Mouse (Mus musculus) kidney, embryonic 16.5 days (tissue): ENCODE results near the gene Klhl35. TPM values are rescaled to one million over a fixed set of nuclear protein-coding genes. Genes with fewer than 3 reads are reported as not detected.
"Not testable (repeated sequence)": the region's sequence is repeated elsewhere in the genome, so short reads cannot be mapped to it uniquely, and the experiment has no call there.

Experiments used
- ATAC-seq: fragments of 200-750 bp; cut with Nextera tagmentation; 2 replicates; pipeline ENCODE4 v1.8.0; 2017; ENCODE audit warnings: moderate TSS enrichment; ENCODE audit not compliant: low FRiP score, low TSS enrichment
- H3K27ac ChIP-seq: fragments of 300-500 bp; sonication (generic); 2 replicates; pipeline ENCODE4 v1.5.1; 2014; ENCODE audit warnings: low read length
- H3K27me3 ChIP-seq: fragments of 300-500 bp; sonication (generic); 2 replicates; pipeline ENCODE4 v1.6.1; 2014; ENCODE audit warnings: low read length, control low read depth, mixed read lengths; ENCODE audit not compliant: insufficient read depth
- H3K36me3 ChIP-seq: fragments of 300-500 bp; sonication (generic); 2 replicates; pipeline ENCODE4 v1.6.1; 2014; ENCODE audit warnings: low read length, control low read depth, mixed read lengths; ENCODE audit not compliant: insufficient read depth
- H3K4me1 ChIP-seq: fragments of 300-500 bp; sonication (generic); 2 replicates; pipeline ENCODE4 v1.6.1; 2014; ENCODE audit warnings: low read length, control low read depth, mixed read lengths; ENCODE audit not compliant: insufficient read depth
- H3K4me2 ChIP-seq: fragments of 300-500 bp; sonication (generic); replicated peaks from 2 replicates; pipeline ENCODE4 v1.6.1; 2014; ENCODE audit warnings: low read depth, low read length
- H3K4me3 ChIP-seq: fragments of 300-500 bp; sonication (generic); 2 replicates; pipeline ENCODE4 v1.5.1; 2014; ENCODE audit warnings: mild to moderate bottlenecking, low read length
- H3K9ac ChIP-seq: fragments of 300-500 bp; sonication (generic); replicated peaks from 2 replicates; pipeline ENCODE4 v1.6.1; 2014; ENCODE audit warnings: low read length
- H3K9me3 ChIP-seq: fragments of 300-500 bp; sonication (generic); 2 replicates; pipeline ENCODE4 v1.6.1; 2016; ENCODE audit warnings: low read length, control low read depth
- WGBS: fragments of 180-500 bp; shearing (Covaris S2); extraction: QIAGEN DNeasy Blood & Tissue Kit; methylation state at CpG from one replicate; pipeline ENCODE4 v1.1.7; 2014; 5-methylcytosine and 5-hydroxymethylcytosine counted together
- polyA plus RNA-seq: library from polyadenylated mRNA; unstranded; fragments of >200 nt; fragmentation: Nextera tagmentation; extraction: Ambion mirVana; gene quantifications from 2 replicates; pipeline ENCODE4 v1.2.1, GENCODE M21; 2015

Klhl35 gene
- polyA plus RNA-seq, 1 experiment from 2014 or later: 0.66 TPM

- Histone ChIP-seq H3K36me3 (peaks cover 39% of the 10 kb centered on the region), H3K27me3 (0 out of 2 replicates have a peak, but pooled peaks cover 5% of the 10 kb centered on the region), H3K27ac (peak within 1 kb of the TSS; percentile 82), H3K4me1 (peaks cover 30% of the 10 kb centered on the region), H3K4me3 (peak within 1 kb of the TSS; percentile 85), H3K9ac (peak within 1 kb of the TSS; percentile 94), H3K4me2 (peak within 1 kb of the TSS; percentile 87), H3K9me3 (no peaks in the 10 kb centered on the region)
- WGBS: under 1% methylated on average over 44 of the region's 45 CpGs
- peak; percentile 96 for ATAC-seq
Observed at GRCm38 (mm10) chr7:99483271-99483923, 17.6 kb downstream of the Klhl35 start, which contains the start of gene Rps3. Gene Rps3 (minus strand): TSS chr7:99483738.

DNA sequence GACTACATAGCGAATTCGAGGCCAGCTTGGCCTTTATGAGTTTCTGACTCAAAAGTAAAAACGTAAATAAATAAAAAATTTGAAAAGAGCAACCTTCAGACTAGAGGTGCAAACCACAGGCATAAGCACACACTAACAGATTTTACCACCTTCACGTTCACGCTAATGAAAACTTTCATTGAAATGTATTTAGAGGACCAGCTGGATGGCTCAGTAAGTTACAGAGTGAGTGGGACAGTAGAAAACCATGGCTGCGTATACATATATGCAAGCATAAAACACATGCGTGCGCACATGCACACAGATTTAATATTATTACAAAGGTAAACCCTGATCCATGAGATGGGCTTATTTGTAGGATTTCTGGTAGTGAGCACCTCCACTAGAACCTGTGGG is 18.1 kb downstream of the Klhl35 start:
- Histone ChIP-seq H3K4me1 (peaks cover 25% of the 10 kb centered on the region), H3K9me3 (no peaks in the 10 kb centered on the region), H3K4me2 (peak overlapping the region; percentile 50), H3K9ac (peak overlapping the region; percentile 32; the same call in 1 of the 2 replicates), H3K27ac (no peak overlapping the region; the same call in 1 of the 2 replicates), H3K36me3 (peaks cover 34% of the 10 kb centered on the region), H3K27me3 (0 out of 2 replicates have a peak, but pooled peaks cover 5% of the 10 kb centered on the region), H3K4me3 (peak overlapping the region; percentile 85)
- WGBS: 43% methylated on average over 8 of the region's 8 CpGs
- peak; percentile 31; the same call in 1 of the 2 replicates for ATAC-seq

- Histone ChIP-seq H3K9me3 (no peaks in the 10 kb centered on the region), H3K27me3 (0 out of 2 replicates have a peak, but pooled peaks cover 5% of the 10 kb centered on the region), H3K9ac (no peak overlapping the region), H3K4me1 (peaks cover 24% of the 10 kb centered on the region), H3K4me3 (no peak overlapping the region), H3K27ac (no peak overlapping the region), H3K4me2 (no peak overlapping the region), H3K36me3 (peaks cover 26% of the 10 kb centered on the region)
- WGBS: 77% methylated on average over 1 of the region's 1 CpGs
- ATAC-seq: no peak
Observed at GRCm38 (mm10) chr7:99484679-99485078, 18.9 kb downstream of the Klhl35 start.

- Histone ChIP-seq H3K9ac (no peak overlapping the region), H3K4me2 (no peak overlapping the region), H3K36me3 (no peaks in the 10 kb centered on the region), H3K4me3 (no peak overlapping the region), H3K9me3 (peaks cover 6% of the 10 kb centered on the region; the same call in 1 of the 2 replicates), H3K27me3 (0 out of 2 replicates have a peak, but pooled peaks cover 5% of the 10 kb centered on the region), H3K27ac (no peak overlapping the region), H3K4me1 (no peaks in the 10 kb centered on the region)
- WGBS: 75% methylated on average over 5 of the region's 5 CpGs
- no peak for ATAC-seq
Observed at GRCm38 (mm10) chr7:99489708-99490107, 23.9 kb downstream of the Klhl35 start.

GRCm38 (mm10) chr7:99499128-99499527 is 33.3 kb downstream of the Klhl35 start:
- Histone ChIP-seq H3K4me3 (no peak overlapping the region), H3K9me3 (no peaks in the 10 kb centered on the region), H3K9ac (no peak overlapping the region), H3K4me2 (no peak overlapping the region), H3K27ac (no peak overlapping the region), H3K27me3 (no peaks in the 10 kb centered on the region), H3K36me3 (no peaks in the 10 kb centered on the region), H3K4me1 (no peaks in the 10 kb centered on the region)
- ATAC-seq: no peak
- 60% methylated on average over 1 of the region's 1 CpGs for WGBS

DNA sequence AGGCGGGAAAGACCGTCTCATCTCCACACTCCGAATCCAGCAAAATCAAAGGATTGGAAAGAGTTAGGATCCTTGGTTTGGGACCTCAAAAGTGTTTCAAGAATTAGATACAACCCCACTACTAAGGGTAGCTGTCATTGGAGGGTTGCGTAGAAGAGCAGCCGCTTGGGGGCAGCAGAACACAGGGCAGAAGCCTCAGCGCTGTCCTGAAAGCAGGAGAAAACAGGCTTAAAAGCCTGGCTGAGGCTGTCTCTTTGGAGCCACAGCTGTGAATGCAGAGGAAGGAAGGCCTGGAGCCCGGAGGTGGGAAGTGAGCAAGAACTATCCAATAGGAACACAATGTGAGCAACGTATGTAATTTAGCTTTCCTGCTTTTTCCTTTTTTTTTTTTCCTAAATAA is 34.4 kb downstream of the Klhl35 start:
- H3K9me3 ChIP-seq: no peaks in the 10 kb centered on the region

GRCm38 (mm10) chr7:99500655-99501054 is 34.9 kb downstream of the Klhl35 start:
- H3K4me3 ChIP-seq: no peak overlapping the region
- H3K9ac ChIP-seq: no peak overlapping the region
- H3K27me3 ChIP-seq: no peaks in the 10 kb centered on the region
- no peaks in the 10 kb centered on the region for H3K4me1 ChIP-seq
- H3K9me3 ChIP-seq: no peaks in the 10 kb centered on the region
- H3K36me3 ChIP-seq: no peaks in the 10 kb centered on the region
- 32% methylated on average over 5 of the region's 5 CpGs for WGBS
- H3K27ac ChIP-seq: no peak overlapping the region
- H3K4me2 ChIP-seq: no peak overlapping the region
- ATAC-seq: no peak

More for the DNA sequence above, 34.4 kb downstream of the Klhl35 start:
- Histone ChIP-seq H3K27ac (no peak overlapping the region), H3K27me3 (no peaks in the 10 kb centered on the region), H3K36me3 (no peaks in the 10 kb centered on the region), H3K4me2 (no peak overlapping the region), H3K9ac (no peak overlapping the region), H3K4me1 (no peaks in the 10 kb centered on the region), H3K4me3 (no peak overlapping the region)
- peak; percentile 90 for ATAC-seq
- WGBS: 3% methylated on average over 8 of the region's 8 CpGs

DNA sequence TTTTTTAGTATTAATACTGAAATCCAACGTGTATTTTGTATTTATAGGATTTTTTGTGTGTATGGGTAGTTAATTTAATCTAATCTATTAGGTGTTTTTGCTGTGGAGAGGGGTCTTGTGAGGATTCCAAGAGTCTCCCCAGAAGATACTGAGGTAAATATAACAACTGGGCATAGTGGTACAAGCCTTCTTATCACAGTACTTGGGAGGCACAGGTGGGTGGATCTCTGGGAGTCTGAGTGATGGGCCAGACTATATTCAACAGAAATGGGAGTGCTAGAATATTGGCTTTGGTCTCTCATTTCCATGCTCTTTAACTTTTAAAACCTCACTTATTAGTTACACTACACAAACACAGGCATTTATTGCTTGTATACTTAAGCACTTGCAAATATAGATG is 35.3 kb downstream of the Klhl35 start:
- no peak overlapping the region for H3K4me3 ChIP-seq
- ATAC-seq: no peak
- no peak overlapping the region for H3K27ac ChIP-seq
- H3K36me3 ChIP-seq: no peaks in the 10 kb centered on the region
- no peak overlapping the region for H3K4me2 ChIP-seq
- no peak overlapping the region for H3K9ac ChIP-seq
- H3K4me1 ChIP-seq: no peaks in the 10 kb centered on the region
- H3K9me3 ChIP-seq: no peaks in the 10 kb centered on the region
- WGBS: 47% methylated on average over 1 of the region's 1 CpGs
- no peaks in the 10 kb centered on the region for H3K27me3 ChIP-seq

DNA sequence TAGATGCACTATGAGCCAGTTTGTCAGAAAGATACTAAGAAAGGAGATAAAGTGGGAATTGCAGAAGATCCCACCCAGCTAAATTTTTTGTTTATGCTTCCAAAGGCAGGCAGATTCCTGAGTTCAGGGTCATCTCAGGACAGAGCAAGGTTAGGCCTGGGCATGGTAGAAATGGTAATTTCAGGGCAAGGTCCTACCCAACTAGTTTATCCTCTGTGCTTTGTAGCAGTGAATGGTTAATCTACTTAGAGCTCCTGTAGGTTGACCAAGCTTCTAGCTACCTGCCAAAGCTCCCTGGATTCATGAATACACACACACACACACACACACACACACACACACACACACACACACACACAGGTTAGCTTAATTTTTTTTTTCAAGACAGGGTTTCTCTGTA is 38.8 kb downstream of the Klhl35 start:
- peaks cover 5% of the 10 kb centered on the region; the same call in 1 of the 2 replicates for H3K9me3 ChIP-seq
- H3K36me3 ChIP-seq: no peaks in the 10 kb centered on the region
- no peak overlapping the region for H3K4me2 ChIP-seq
- no peaks in the 10 kb centered on the region for H3K27me3 ChIP-seq
- H3K27ac ChIP-seq: no peak overlapping the region
- no peak for ATAC-seq
- H3K4me3 ChIP-seq: no peak overlapping the region
- no peaks in the 10 kb centered on the region for H3K4me1 ChIP-seq
- H3K9ac ChIP-seq: no peak overlapping the region

DNA sequence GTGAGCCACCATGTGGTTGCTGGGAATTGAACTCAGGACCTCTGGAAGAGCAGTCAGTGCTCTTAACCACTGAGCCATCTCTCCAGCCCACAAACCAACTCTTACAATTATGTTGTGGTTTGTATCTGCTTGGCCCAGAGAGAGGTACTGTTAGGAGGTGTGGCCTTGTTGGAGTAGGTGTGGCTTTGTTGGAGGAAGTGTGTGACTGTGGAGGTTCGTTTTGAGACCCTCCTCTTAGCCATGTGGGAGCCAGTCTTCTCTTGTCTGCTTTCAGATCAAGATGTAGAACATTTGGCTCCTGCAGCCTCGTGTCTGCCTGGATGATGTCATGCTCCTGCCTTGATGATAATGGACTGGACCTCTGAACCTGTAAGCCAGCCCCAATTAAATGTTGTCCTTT is 42.4 kb downstream of the Klhl35 start:
- H3K4me1 ChIP-seq, H3K4me2 ChIP-seq, ATAC-seq, H3K36me3 ChIP-seq, H3K4me3 ChIP-seq, H3K9ac ChIP-seq, H3K9me3 ChIP-seq, H3K27ac ChIP-seq, H3K27me3 ChIP-seq: not testable (repeated sequence)
- 20% methylated on average over 2 of the region's 2 CpGs for WGBS
